Mouse (Mus musculus): Measurements from ENCODE around the gene Tcf12.
A peak's percentile ranks its signal among the peaks of the same experiment; 100 is the strongest.

Tcf12 gene

DNA sequence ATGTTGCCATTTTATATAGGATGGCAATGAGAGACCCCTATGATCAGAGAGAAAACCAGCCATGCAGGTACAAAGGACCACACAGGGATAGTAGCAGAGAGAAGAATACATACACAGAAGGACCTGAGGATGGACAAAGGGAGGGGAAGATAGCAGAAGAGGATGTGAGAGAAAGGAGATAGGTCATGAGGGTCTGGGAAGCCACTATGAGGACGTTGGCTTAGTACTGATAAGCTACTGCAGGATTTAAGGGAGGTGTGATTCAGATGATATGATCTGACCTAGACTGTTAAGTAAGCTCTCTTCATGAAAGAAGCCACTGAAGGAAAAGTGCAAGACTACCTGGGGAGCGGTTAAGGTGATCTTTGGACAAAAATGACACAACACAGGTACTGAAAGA is 205.1 kb downstream of the Tcf12 start:
- DNase-seq (ENCODE audit: low spot score): no peak

DNA sequence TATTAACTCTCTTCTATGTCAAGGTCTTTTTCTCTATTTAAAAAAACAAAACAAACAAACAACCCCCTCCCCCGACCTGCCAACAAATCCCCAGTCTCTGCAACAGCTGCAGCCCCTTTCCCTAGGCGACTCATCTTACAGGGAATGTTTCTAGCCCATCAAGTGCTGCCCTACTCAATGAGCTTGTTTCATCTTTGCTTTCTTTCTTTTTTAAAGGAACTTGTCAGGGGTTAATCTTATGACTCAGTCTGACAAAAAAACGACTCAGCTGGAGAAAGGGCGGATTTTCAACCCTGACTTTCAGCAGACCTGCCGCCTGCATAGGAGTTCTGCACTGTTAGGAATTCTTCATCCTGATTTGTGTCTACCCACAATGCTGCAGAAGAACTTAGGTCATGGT is 212.8 kb downstream of the Tcf12 start:
- no peak for DNase-seq (ENCODE audit: low spot score)

DNA sequence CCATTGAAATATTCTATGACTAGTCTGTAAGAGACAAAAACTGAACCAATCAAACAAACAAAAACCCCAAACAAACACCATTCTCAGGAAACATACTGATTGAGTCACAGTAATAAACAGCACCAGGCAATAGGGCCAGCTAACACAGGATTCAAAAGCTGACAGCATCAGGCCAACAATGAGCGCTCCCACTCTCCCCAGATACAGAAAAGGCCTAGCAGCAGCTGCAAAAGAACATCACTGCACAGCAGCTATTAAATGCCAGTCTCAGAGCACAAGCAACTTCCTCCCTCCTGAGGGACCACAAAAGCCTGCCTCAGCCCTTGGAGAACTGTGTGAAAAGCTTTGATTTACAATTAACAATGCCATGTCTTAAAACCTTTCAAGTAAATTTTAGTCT is 214.3 kb downstream of the Tcf12 start:
- no peak for DNase-seq (ENCODE audit: low spot score)

DNA sequence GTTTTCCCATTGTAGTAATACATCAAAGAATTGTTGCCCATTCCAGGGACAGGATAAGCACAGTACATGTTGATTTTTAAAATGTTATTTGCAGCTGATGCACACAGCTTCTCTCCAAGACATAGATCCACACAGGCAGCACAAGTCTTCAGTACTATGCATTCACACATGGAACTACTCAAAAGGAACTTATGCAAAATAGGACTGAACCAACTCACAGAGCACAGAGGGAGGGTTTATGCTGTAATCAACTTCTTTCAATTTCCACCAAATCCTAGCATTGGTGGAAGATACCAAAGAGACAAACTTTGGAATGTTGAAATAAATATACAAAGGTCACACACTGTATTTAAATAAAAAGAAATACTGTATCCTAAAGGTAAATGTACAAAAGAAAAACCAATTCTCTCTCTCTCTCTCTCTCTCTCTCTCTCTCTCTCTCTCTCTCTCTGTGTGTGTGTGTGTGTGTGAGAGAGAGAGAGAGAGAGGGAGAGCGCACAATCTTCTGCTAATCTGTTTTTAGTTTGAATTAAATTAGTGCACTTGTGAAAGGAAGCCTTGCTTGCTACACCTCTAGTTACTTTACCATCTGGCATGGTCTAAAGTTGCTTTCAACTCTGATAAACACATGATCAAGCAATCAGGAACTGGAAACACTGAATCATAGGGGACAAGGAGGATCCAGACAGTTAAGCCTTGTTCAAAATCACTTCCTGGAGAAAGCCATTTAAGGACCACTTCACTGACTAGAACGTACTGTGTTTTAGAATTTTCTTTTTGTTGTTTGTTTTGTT is 215.5 kb downstream of the Tcf12 start:
- DNase-seq (ENCODE audit: low spot score): peak; percentile 58

DNA sequence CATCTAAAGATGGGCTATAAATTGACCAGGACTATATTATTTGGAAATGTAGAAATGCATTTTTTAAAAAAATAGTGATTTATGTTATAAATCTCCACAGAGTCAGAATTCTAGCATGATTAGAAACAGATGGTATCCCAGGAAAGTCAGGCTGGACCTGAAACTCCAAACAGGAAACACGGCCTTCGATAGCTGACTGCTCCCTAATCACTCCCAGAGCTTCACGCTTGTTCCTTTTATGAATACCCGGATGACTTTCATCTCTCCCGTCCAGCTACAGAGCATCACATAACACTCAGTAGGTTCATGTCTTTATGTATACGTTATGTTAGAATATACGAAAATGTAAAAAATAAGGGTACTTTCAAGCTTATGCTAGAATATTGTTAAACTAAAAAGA is 216.4 kb downstream of the Tcf12 start:
- DNase-seq (ENCODE audit: low spot score): no peak

DNA sequence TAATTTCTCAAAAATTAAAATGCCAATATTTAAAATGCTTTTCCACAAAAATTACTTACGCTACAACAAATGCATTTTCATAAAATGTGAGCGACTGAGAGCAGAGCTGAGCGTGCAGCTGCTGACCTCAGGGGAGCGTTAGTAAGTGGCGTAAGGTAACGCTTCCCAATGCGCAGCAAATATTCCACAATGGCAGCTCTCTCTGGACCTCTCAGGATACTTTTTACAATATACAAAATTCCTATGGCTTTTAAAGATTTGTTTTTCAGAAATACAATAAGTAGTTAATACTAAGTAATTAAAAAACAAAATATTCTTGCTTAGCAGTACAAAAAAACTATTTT is 216.8 kb downstream of the Tcf12 start:
- no peak for DNase-seq (ENCODE audit: low spot score)

DNA sequence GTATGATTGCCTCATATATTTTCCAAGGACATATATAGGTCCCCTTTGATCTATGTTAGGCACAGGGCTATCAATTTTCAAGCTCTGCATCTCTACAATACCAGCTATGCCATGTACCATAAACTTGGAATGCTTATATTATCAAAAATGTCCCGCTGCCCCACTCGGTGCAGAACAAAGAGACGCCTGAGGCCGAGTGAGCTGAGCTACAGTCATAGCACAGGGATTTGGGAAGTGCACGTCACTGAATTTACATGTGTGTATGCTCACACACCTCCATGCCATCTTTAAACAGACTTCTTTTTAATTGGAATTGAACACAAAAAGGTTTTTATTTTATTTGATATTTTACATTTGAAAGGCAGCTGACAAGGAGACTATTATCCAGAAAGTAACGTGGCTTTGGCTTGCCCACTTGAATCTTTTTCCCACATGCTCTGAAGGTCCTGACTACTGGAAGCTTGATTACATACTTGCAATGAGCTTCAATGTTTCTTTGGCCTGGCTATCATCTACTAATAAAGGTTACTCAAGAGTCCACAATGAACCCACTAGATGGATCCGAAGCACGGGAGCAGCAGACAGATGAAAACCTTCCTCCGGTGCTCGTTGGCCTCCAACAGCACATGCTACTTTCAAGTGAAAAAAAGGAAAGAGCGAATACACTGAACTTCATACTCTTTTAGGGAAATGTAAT is 217.3 kb downstream of the Tcf12 start:
- DNase-seq (ENCODE audit: low spot score): no peak

DNA sequence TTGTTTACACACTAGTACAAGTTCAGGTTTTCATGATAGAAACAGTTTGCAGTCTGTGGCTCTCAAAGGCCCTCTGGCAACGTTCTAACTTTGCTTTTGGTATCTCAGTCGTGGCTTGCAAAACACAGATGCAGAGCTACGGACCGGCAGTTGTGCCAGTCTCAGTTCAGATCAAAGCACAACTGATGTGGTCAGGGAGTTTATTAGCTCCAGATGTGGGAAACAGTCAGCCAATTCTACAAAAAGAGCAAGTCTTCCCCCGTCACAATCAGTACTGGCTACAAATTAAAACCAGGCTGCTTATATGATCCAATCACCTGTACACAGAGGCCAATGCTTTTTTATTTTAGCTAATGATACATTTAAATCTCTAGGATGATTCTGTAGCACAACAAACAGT is 223.2 kb downstream of the Tcf12 start:
- no peak for DNase-seq (ENCODE audit: low spot score)

DNA sequence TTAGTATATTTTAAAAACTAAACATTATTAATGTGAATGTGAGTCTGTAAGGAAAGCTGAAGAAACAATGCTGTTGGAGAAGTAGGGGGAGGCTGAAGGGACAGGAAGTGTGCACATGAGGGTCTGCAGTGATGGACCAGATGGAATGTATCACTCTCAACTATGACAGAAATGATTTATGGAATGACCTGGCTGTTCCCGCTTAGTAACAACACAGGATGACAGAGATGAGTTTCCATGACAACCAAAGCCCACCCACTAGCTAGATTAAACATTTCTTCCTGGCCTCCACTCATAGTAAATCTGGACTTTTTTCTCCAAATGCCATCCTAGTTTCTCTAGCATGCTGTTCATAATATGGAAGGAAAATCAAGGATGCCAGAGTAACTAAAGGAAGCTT is 231.0 kb downstream of the Tcf12 start:
- DNase-seq (ENCODE audit: low spot score): peak; percentile 31

DNA sequence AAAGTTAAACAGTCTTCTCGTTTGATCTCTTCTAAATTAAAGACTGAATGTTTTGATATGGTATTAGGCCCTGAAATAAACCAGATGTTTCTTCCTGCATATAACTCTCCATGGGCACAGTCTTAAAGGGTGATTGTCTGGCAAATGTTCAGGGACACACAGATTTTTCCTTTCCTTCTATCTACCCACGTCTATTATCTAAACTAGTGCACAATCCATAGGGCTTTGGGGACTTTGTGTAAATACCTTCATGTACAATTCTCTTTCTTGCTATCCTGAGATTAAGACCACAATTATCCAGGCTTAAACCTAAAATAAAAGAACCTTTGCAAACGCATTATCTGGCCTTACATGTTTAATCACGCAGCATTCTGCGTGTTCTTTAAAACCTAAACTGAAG is 231.7 kb downstream of the Tcf12 start:
- DNase-seq (ENCODE audit: low spot score): no peak

DNA sequence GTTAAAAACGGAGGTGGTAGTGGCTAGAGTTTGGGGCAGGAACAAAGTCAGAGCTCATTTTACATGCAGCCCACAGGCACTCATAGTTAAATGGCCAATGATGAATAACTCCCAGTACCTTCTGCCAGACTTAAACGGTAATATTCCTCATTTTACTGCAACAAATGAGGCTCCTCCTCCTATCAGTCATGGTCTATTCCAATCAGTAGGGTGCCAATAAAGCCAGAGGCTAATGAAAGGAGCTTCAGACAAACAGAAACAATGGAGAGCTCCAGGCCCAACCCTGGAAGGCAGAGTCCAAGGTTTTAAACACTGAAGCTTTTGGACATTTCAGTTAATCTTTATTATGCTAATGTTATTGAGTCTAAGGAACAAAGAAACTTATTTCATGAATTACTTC is 232.3 kb downstream of the Tcf12 start:
- no peak for DNase-seq (ENCODE audit: low spot score)

DNA sequence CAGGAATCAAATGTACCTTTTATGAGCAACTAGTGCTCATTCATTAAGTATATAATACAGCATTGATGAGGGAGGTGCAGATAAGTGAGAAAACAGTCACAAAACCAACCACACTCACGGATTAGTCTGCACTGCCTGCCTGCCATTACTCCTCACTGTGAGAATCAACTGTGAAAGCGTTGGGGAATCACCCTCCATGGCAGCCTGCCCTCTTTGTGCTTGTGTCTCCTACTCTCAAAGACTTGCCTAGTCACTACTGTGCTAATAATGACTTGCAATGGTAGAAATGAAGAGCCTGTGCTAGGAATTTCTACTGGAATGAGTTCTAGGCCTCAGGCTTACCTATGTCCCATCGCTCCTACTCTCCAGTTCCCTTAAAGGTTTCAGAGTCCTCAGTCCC is 233.8 kb downstream of the Tcf12 start:
- no peak for DNase-seq (ENCODE audit: low spot score)

DNA sequence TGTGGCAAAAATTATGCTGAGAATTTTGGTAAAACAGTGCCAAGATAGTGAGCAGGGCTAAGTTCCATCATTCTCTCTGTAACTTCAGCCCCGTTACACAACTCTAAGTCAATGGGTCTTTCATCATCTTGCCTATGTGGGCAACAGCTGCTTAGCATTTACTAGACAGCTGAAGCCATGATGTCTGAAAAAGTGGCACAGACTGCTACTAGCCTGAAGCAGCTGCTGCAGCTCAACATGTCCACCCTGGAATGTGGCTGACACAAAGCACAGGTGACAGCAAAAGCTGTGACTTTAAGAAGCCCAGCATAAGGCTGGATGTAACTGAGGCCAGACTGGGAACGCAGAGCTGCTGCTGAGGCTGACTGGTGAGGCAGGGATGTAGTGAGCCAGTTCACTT is 236.9 kb downstream of the Tcf12 start:
- peak; percentile 53 for DNase-seq (ENCODE audit: low spot score)

DNA sequence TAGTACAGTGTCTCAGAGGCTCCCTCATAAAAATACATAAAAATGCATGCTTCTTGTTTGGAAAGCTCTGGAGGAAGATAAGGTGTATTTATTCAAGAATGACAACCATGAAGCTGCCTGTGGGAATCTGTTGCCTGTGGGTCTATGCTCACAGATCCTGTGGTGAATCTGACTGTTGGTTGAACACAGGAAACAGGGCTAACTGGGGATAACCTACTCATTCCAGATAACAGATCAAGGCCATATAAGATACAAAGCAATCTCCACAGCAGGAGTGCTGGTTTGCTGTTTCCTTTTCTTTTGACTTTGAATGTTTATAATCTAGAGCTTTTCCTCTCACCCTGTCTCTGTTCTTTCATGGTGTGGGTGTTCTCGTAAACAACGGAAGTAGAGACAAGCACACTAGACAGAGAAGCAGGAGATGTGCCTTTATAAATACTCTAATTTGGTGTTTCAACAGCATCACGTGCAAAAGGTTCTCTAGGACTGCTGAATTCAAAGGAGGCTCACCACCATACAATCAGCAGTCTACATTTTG is 237.6 kb downstream of the Tcf12 start:
- DNase-seq (ENCODE audit: low spot score): no peak

DNA sequence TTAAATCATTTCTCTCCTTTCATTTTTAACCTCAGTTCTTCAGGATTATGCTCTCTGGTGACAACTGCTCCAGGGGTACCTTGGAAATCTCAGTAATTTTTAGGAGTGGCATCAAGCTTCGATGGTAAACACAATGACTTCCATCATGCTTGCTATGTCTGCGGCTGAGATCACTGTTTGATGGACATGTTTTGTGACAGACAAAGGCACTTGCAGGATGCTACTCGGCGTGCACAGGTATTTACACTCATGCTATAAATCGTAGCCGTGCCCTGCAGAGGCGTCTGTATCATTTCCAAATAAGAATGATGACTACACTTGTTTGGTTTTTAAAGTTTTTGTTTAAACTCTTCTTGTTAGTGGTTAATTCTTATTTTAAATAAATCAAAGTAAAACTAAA is 248.3 kb downstream of the Tcf12 start:
- no peak for DNase-seq (ENCODE audit: low spot score)

DNA sequence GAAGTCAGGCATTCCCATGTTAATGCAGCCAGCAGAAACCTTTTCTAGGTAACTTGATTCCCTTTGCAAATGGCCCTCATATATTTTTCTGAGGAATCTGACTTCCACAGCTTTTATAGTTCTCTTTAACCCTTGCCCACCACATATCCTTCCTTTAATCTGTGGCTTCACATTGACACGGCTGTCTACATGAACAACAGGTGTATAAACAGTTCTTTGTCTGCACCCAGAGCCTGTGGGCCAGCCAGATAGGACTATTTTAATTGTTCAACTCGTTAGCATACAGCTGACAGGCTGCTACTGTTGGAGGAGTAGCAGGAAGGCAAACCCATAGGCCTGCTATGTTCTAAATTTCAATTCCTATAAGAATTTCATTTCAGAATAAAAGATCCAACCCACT is 250.0 kb downstream of the Tcf12 start:
- no peak for DNase-seq (ENCODE audit: low spot score)

DNA sequence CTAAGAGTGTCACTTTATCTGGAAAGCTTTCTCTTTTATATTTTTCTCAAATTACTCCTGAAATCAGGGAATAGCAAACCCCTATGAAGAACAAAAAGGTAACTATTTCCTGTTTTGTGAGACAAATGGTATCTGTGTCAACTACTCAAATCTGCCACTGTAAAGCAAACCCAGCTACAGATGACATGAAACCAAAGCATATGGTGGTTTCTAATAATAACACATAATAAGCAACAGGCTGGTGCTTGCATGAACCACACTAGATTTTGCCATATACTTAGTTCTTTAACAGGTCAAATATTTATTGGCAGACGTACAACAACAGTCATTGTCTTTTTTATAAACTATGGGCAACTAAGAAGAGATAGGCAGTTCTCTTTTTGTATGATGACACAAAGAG is 253.7 kb downstream of the Tcf12 start:
- no peak for DNase-seq (ENCODE audit: low spot score)

DNA sequence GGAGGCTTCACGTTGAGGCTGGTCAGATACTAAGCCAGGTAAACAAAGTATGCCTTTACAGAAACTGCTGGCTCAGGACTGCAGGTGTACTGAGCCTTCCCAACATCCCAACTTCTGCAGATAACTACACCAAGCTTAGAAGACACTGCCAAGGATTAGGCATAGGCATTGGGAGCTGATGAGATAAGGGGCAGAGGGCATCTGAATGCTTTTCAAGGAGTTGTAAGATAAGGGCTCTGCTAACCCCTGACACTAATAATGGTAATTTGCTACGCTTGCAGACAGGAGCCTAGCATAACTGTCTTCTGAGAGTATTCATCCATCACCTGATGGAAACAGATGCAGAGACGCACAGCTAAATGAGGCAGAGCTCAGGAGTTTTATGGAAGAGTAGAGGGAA is 257.8 kb downstream of the Tcf12 start:
- no peak for DNase-seq (ENCODE audit: low spot score)

DNA sequence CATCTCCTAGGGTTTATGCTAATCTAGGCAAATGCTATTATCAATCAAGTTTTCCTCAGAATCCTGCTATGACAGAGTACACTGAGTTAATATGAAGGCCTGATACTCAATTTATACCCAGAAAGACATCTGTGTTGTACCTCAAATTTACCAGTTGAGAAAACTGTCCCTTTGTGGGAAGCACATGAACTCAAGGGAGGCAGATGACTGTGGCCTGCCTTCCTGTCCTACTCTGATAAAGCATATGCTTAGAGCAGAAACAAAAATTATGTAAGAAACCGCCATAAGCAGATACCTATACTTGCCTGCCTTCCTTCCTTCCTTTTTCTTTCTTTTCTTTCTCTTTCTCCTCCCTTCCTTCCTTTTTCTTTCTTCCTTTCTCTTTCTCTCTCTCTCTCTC is 261.4 kb downstream of the Tcf12 start:
- DNase-seq (ENCODE audit: low spot score): no peak

DNA sequence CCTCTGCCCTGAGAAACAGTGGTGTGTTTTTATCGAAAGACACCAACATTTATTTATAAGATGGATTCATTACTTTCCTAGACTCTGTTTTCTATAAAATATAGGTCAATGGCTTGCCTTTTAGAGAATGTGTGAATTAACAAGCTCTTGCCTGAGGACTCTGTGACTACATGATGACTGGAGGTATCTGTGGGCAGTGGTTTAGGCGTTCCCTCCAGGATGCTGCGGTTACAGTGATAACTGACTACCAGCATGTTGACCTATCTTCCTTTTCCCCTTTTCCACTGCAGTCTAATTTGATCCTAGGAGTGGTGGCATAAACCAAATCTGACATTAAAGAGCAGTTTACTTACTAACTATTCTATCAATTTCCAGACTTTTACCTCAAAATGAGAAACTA is 263.3 kb downstream of the Tcf12 start:
- DNase-seq (ENCODE audit: low spot score): no peak

DNA sequence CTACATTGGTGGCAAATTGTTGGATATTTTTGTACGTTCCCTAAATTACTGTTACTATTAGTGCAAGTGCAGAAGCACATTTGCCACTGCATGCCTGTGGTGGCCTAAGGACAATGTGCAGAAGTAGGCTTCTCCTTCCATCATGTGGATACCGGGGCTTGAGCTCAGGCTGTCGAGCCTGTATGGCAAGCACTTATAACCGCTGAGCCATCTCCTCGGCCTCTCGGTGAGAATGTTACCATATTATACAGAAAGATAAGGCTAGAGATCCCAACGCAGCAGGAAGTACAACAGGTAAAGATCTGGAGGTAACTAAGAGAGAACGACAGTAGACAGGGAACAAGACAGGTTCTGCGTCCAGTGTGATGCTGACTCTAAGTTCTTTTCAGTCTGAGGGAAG is 263.8 kb downstream of the Tcf12 start:
- DNase-seq (ENCODE audit: low spot score): no peak

DNA sequence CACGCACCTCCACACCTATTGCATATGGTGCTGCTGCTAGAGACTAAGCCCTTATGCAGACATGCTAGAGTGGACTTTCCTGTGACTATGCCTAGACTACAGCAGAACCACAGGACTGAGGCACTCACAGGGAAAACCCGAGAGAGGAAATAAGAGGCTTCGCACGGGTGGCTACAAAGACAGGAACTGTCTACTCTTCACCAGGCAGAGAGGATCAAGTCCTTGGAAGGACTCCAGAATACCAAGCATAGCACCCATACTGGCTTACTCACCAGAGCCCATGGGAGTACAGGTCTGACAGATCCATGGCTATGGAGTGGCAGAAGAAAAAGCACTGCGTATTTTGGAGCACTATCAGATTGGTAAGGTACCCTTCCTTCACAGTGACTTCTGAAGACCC is 269.8 kb downstream of the Tcf12 start:
- DNase-seq (ENCODE audit: low spot score): no peak

DNA sequence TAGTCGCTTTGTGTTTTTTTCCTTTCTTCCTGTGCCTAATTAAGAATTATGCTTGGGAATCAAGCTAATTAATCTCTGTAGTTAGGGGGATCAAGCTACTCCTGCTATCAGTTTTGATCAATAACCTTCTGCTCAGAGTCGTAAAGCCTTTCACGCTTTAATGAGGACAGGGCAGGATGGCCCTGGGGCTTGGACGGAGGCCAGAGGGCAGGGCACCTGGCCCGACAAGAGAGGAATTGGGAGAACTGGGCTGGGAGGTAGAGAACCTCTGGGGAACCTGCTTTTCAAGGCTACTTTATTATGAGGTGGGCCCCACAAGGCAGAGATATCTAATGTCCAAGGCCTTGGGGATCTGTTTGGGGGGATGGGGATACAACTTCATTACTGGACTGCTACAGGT is 274.3 kb downstream of the Tcf12 start:
- DNase-seq (ENCODE audit: low spot score): no peak

DNA sequence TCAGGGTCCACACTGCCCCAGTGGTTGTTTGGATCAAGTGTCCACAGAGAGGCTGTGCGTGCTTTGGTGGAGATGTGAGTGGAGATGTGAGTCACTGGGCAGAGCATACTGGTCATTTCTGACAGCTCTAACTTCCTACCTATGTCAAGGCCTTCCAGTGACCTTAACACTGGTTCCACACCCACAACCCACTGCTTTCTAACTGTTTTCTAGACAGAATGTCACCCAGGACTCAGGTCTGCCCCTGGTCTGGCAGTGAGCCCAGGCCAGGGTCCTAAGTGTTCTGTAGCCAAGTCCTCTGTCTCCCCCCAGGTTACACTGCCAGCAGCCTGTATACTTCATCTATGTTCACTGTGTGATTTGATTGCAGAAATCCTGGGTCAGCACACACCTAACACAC is 275.3 kb downstream of the Tcf12 start:
- no peak for DNase-seq (ENCODE audit: low spot score)

All from lung, postnatal 25 days (tissue).